Mouse (Mus musculus) midbrain, embryonic 16.5 days (tissue): ENCODE results near the gene Kdm1a. TPM values are rescaled to one million over a fixed set of nuclear protein-coding genes. Genes with fewer than 3 reads are reported as not detected.
A peak's percentile ranks its signal among the peaks of the same experiment; 100 is the strongest.

Source experiments
- ATAC-seq: fragments of 200-750 bp; cut with Nextera tagmentation; 2 replicates; pipeline ENCODE4 v1.8.0; 2017; ENCODE audit warnings: moderate TSS enrichment
- H3K27ac ChIP-seq: fragments of 300-500 bp; sonication (generic); 2 replicates; pipeline ENCODE4 v1.5.1; 2014; ENCODE audit warnings: mild to moderate bottlenecking, low read length, mixed read lengths
- H3K27me3 ChIP-seq: fragments of 300-500 bp; sonication (generic); 2 replicates; pipeline ENCODE4 v1.6.1; 2014; ENCODE audit warnings: low read depth, low read length, mixed read lengths; ENCODE audit not compliant: control insufficient read depth, insufficient read depth
- H3K36me3 ChIP-seq: fragments of 300-500 bp; sonication (generic); 2 replicates; pipeline ENCODE4 v1.6.1; 2014; ENCODE audit warnings: mild to moderate bottlenecking, low read length, moderate library complexity, mixed read lengths; ENCODE audit not compliant: control insufficient read depth, insufficient read depth
- H3K4me1 ChIP-seq: fragments of 300-500 bp; sonication (generic); 2 replicates; pipeline ENCODE4 v1.6.1; 2014; ENCODE audit warnings: mild to moderate bottlenecking, low read length, mixed read lengths; ENCODE audit not compliant: control insufficient read depth, insufficient read depth
- H3K4me2 ChIP-seq: fragments of 300-500 bp; sonication (generic); 2 replicates; pipeline ENCODE4 v1.6.1; 2014; ENCODE audit warnings: mild to moderate bottlenecking, low read length, mixed read lengths
- H3K4me3 ChIP-seq: fragments of 300-500 bp; sonication (generic); 2 replicates; pipeline ENCODE4 v1.5.1; 2014; ENCODE audit warnings: low read depth, mild to moderate bottlenecking, low read length, moderate library complexity, mixed read lengths
- H3K9ac ChIP-seq: fragments of 300-500 bp; sonication (generic); 2 replicates; pipeline ENCODE4 v1.6.1; 2014; ENCODE audit warnings: low read depth, low read length, mixed read lengths
- H3K9me3 ChIP-seq: fragments of 300-500 bp; sonication (generic); replicated peaks from 2 replicates; pipeline ENCODE4 v1.6.1; 2014; ENCODE audit warnings: mild to moderate bottlenecking, low read length, mixed read lengths; ENCODE audit not compliant: control insufficient read depth, poor library complexity, severe bottlenecking
- WGBS: fragments of 180-500 bp; shearing (Covaris S2); extraction: QIAGEN DNeasy Blood & Tissue Kit; methylation state at CpG from one replicate; pipeline ENCODE4 v1.1.7; 2014; 5-methylcytosine and 5-hydroxymethylcytosine counted together
- polyA plus RNA-seq: library from polyadenylated mRNA; unstranded; fragments of >200 nt; fragmentation: Nextera tagmentation; extraction: Ambion mirVana; gene quantifications from 2 replicates; pipeline ENCODE4 v1.2.1, GENCODE M21; 2015

Gene Kdm1a
- polyA plus RNA-seq, 1 experiment from 2014 or later, result 59.4 TPM

- 63% methylated on average over 7 of the region's 7 CpGs for WGBS
- Histone ChIP-seq H3K4me2 (no peak overlapping the region), H3K4me3 (no peak overlapping the region), H3K27me3 (no peaks in the 10 kb centered on the region), H3K36me3 (no peaks in the 10 kb centered on the region), H3K27ac (no peak overlapping the region), H3K9ac (no peak overlapping the region), H3K9me3 (no peaks in the 10 kb centered on the region), H3K4me1 (no peaks in the 10 kb centered on the region)
- no peak for ATAC-seq
Observed at GRCm38 (mm10) chr4:136613657-136614056, 11.1 kb upstream of the Kdm1a start.

- H3K27ac ChIP-seq, result no peak within 1 kb of the TSS
- no peaks in the 10 kb centered on the region for H3K9me3 ChIP-seq
- H3K27me3 ChIP-seq, result no peaks in the 10 kb centered on the region
- H3K4me3 ChIP-seq, result no peak within 1 kb of the TSS
- WGBS, result 35% methylated on average over 4 of the region's 4 CpGs
- H3K9ac ChIP-seq, result no peak within 1 kb of the TSS
- no peak within 1 kb of the TSS for H3K4me2 ChIP-seq
- H3K4me1 ChIP-seq, result no peaks in the 10 kb centered on the region
- no peak for ATAC-seq
- no peaks in the 10 kb centered on the region for H3K36me3 ChIP-seq
Observed at GRCm38 (mm10) chr4:136610387-136610856, 7.9 kb upstream of the Kdm1a start, which contains the start of gene Tex46. Gene Tex46 (plus strand): TSS chr4:136610437.

DNA sequence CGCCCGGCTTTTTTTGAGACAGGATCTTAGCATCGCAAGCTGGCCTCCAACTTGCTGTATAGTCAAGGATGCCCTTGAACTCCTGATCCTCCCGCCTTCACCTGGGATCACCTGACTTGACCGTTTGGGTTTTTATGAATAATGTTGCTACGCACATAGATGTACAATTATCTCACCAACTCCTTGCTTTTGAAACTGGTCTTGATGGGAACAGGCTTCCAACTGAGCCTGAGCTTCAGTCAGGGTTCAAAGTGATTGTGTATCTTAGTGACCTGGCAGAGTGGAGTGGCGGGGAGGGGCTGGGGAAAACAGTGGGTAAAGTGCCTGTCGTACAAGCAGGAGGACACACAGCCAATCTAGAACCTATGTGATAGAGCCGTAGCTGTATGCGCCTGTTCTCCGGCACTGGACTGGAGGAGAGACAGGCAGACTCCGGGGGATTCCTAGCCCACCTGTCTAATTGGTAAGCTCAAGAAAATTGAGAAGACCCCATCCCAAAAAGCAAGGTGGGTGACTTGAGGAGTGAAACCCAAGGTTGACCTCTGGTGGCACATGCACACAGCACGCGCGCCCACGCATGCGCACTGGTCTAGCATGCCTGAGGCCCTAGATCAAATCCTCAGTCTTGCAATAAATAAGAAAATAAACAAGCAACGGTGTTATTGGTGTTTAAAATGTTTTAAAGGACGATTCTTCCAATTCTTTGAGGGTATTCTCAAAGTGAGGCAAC is 3.4 kb upstream of the Kdm1a start:
- no peaks in the 10 kb centered on the region for H3K27me3 ChIP-seq
- H3K27ac ChIP-seq, result no peak overlapping the region
- no peaks in the 10 kb centered on the region for H3K36me3 ChIP-seq
- WGBS, result 91% methylated on average over 19 of the region's 19 CpGs
- no peak for ATAC-seq
- peaks cover 3% of the 10 kb centered on the region for H3K4me1 ChIP-seq
- no peaks in the 10 kb centered on the region for H3K9me3 ChIP-seq
- H3K4me2 ChIP-seq, result no peak overlapping the region
- no peak overlapping the region for H3K4me3 ChIP-seq
- H3K9ac ChIP-seq, result no peak overlapping the region

DNA sequence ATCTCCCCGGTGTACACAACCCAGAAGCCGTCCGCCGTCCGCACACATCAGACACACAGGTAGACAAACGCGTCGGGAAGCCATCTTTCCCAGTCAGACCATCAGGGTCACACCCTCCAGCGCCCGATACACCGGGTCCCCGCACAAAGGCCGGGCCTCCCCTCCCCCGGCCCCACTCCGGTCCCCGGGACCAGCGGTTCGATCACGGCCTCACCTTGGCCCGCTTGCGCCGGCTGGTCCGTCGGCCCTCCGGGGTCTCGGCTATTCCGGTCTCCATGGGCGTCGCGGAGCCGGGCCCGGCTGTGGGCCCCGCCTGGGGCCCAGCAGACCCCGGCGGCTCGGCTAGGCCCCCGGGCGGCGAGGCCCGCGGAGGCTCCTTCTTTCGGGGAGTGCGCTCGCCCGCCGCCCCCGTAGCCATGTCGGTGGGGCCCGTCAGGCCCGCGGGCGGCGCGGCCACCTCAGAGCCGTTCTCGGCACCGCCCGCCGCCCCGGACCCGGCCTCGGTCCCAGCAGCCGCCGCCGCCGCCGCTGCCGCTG is 437 bp downstream of the Kdm1a start:
- Histone ChIP-seq H3K4me1 (peaks cover 17% of the 10 kb centered on the region), H3K9me3 (no peaks in the 10 kb centered on the region), H3K36me3 (no peaks in the 10 kb centered on the region), H3K27me3 (no peaks in the 10 kb centered on the region), H3K27ac (peak overlapping the region; percentile 97), H3K4me2 (peak overlapping the region; percentile 79), H3K9ac (peak overlapping the region; percentile 100), H3K4me3 (peak overlapping the region; percentile 100)
- ATAC-seq, result peak; percentile 73
- WGBS, result 0% methylated on average over 24 of the region's 68 CpGs

DNA sequence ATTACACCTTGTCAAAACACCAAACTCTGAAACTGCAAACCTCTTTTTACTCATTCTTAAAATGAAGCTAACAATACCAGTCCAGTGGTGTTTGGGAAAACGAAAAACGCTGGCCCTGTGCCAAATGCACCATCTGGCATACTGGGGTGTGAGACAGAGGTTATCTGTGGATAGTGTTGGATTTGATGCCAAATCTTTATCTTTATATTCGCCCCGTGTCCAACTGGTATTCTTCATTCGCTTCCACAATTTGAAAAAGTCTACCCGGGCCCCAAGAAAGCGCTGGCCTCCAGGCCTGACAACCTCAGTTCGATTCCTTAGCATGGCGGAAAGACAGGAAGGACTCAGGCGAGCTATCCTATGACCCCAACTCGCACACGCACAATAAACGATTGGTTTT is 1.0 kb downstream of the Kdm1a start:
- peak overlapping the region; percentile 100 for H3K4me3 ChIP-seq
- ATAC-seq, result no peak
- WGBS, result 1% methylated on average over 13 of the region's 13 CpGs

GRCm38 (mm10) chr4:136600536-136600935 is 2.0 kb downstream of the Kdm1a start:
- Histone ChIP-seq H3K4me1 (peaks cover 17% of the 10 kb centered on the region), H3K27ac (no peak overlapping the region), H3K9me3 (no peaks in the 10 kb centered on the region), H3K9ac (no peak overlapping the region), H3K4me3 (peak overlapping the region; percentile 100), H3K36me3 (no peaks in the 10 kb centered on the region), H3K27me3 (no peaks in the 10 kb centered on the region), H3K4me2 (peak overlapping the region; percentile 79)
- WGBS, result 92% methylated on average over 2 of the region's 2 CpGs
- no peak for ATAC-seq

More for the DNA sequence above, 1.0 kb downstream of the Kdm1a start:
- Histone ChIP-seq H3K27ac (peak overlapping the region; percentile 97), H3K4me1 (peaks cover 17% of the 10 kb centered on the region), H3K9ac (peak overlapping the region; percentile 100), H3K27me3 (no peaks in the 10 kb centered on the region), H3K9me3 (no peaks in the 10 kb centered on the region), H3K4me2 (peak overlapping the region; percentile 79), H3K36me3 (no peaks in the 10 kb centered on the region)

GRCm38 (mm10) chr4:136599869-136600268 is 2.7 kb downstream of the Kdm1a start:
- WGBS, result 96% methylated on average over 3 of the region's 3 CpGs
- Histone ChIP-seq H3K4me3 (no peak overlapping the region), H3K4me2 (peak overlapping the region; percentile 79), H3K4me1 (peaks cover 22% of the 10 kb centered on the region), H3K9me3 (no peaks in the 10 kb centered on the region), H3K27me3 (no peaks in the 10 kb centered on the region), H3K9ac (no peak overlapping the region), H3K27ac (no peak overlapping the region), H3K36me3 (no peaks in the 10 kb centered on the region)
- no peak for ATAC-seq

DNA sequence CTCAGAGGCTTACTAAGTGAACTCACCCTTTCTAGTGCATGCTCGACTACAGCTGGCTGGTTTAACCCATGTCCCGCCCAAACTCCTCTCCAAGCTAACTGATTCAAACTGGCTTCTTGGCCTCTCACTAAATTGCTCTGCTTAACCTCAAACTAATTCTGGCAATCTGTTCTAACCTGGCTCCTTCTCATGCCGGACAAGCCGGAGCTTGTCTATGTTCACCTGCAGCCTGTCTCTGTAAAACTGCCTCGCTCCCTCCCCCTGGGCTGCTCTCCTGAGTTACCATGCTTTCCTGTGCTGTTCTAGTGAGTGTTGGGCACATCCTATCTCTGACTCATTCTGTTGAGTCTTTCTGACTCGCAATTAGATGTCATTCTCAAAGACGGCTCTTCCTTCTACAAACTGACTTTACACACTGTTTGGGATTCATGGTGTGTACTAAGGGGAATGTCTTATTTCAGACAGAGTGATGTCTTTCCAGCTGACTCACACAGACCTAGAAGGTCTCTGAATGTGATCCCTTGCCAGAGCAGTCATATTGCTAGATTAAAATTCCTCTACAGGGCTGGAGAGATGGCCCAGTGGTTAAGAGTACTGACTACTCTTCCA is 4.2 kb downstream of the Kdm1a start:
- WGBS, result 95% methylated on average over 7 of the region's 7 CpGs
- Histone ChIP-seq H3K4me2 (no peak overlapping the region), H3K9me3 (no peaks in the 10 kb centered on the region), H3K36me3 (no peaks in the 10 kb centered on the region), H3K4me1 (peaks cover 29% of the 10 kb centered on the region), H3K4me3 (no peak overlapping the region), H3K9ac (no peak overlapping the region), H3K27me3 (no peaks in the 10 kb centered on the region), H3K27ac (no peak overlapping the region)
- ATAC-seq, result no peak

GRCm38 (mm10) chr4:136595221-136595620 is 7.3 kb downstream of the Kdm1a start:
- Histone ChIP-seq H3K4me1 (peaks cover 23% of the 10 kb centered on the region), H3K36me3 (no peaks in the 10 kb centered on the region), H3K9ac (no peak overlapping the region), H3K4me3 (no peak overlapping the region), H3K9me3 (no peaks in the 10 kb centered on the region), H3K27ac (no peak overlapping the region), H3K27me3 (no peaks in the 10 kb centered on the region), H3K4me2 (no peak overlapping the region)
- WGBS, result 90% methylated on average over 6 of the region's 6 CpGs
- no peak for ATAC-seq
